Mouse (Mus musculus) central nervous system, embryonic 14 days (tissue): Measurements from ENCODE around the gene 5530401A14Rik. TPM values are rescaled to one million over a fixed set of nuclear protein-coding genes. Genes with fewer than 3 reads are reported as not detected.

Source experiments
- polyA plus RNA-seq: library from polyadenylated mRNA; depleted of rRNA; stranded (reverse); fragments of >200 nt; gene quantifications from 2 replicates; pipeline ENCODE4 v1.2.3, GENCODE M21; 2012; rRNA removed

The 5530401A14Rik gene
- polyA plus RNA-seq = 0.02 and 0.06 TPM in 2 replicates

GRCm38 (mm10) chr11:81860250-81860972, at the start of gene 5530401A14Rik:
TSS of gene 5530401A14Rik (plus strand) at chr11:81860673.

Other genes starting within 250 kb of the 5530401A14Rik start
- 12.1 and 12.9 TPM in 2 replicates for gene Asic2, start 107.8 kb downstream of the 5530401A14Rik start, polyA plus RNA-seq
- gene Ccl2, start 174.9 kb downstream of the 5530401A14Rik start, polyA plus RNA-seq = 6.3 and 12.7 TPM in 2 replicates
- not detected in 2 replicates for gene Gm17268, start 177.9 kb downstream of the 5530401A14Rik start, polyA plus RNA-seq
- gene Ccl7, start 185.0 kb downstream of the 5530401A14Rik start, polyA plus RNA-seq = 1.9 and 2.5 TPM in 2 replicates
- gene Ccl11, start 197.2 kb downstream of the 5530401A14Rik start, polyA plus RNA-seq = 0.54 and 3.5 TPM in 2 replicates
- 9.7 and 15.1 TPM in 2 replicates for gene Ccl12, start 241.2 kb downstream of the 5530401A14Rik start, polyA plus RNA-seq